Mouse (Mus musculus) forebrain, embryonic 12.5 days (tissue): ENCODE data around the gene Kcne3. TPM values are rescaled to one million over a fixed set of nuclear protein-coding genes. Genes with fewer than 3 reads are reported as not detected.

Experiments used
- ATAC-seq: fragments of 200-750 bp; cut with Nextera tagmentation; 2 replicates; pipeline ENCODE4 v1.8.0; 2017; ENCODE audit warnings: moderate TSS enrichment; ENCODE audit not compliant: low FRiP score
- H3K27ac ChIP-seq: fragments of 300-500 bp; sonication (generic); 2 replicates; pipeline ENCODE4 v1.5.1; 2016; ENCODE audit warnings: mild to moderate bottlenecking
- H3K27me3 ChIP-seq: fragments of 300-500 bp; sonication (generic); 2 replicates; pipeline ENCODE4 v1.6.1; 2016; ENCODE audit warnings: mild to moderate bottlenecking
- H3K36me3 ChIP-seq: fragments of 300-500 bp; sonication (generic); replicated peaks from 2 replicates; pipeline ENCODE4 v1.6.1; 2016; ENCODE audit warnings: mild to moderate bottlenecking
- H3K4me1 ChIP-seq: fragments of 300-500 bp; sonication (generic); 2 replicates; pipeline ENCODE4 v1.6.1; 2016
- H3K4me2 ChIP-seq: fragments of 300-500 bp; sonication (generic); 2 replicates; pipeline ENCODE4 v1.6.1; 2016; ENCODE audit warnings: mild to moderate bottlenecking, moderate library complexity
- H3K4me3 ChIP-seq: fragments of 300-500 bp; sonication (generic); replicated peaks from 2 replicates; pipeline ENCODE4 v1.5.1; 2016; ENCODE audit warnings: mild to moderate bottlenecking
- H3K9ac ChIP-seq: fragments of 300-500 bp; sonication (generic); 2 replicates; pipeline ENCODE4 v1.6.1; 2016; ENCODE audit warnings: mild to moderate bottlenecking
- H3K9me3 ChIP-seq: fragments of 300-500 bp; sonication (generic); 2 replicates; pipeline ENCODE4 v1.6.1; 2016
- WGBS: fragments of 180-500 bp; shearing (Covaris S2); methylation state at CpG from one replicate; pipeline ENCODE4 v1.1.7; 2016; 5-methylcytosine and 5-hydroxymethylcytosine counted together
- polyA plus RNA-seq: library from polyadenylated mRNA; unstranded; fragments of >200 nt; fragmentation: Nextera tagmentation; extraction: Ambion mirVana; gene quantifications from 2 replicates; pipeline ENCODE4 v1.2.1, GENCODE M21; 2016

The Kcne3 gene
- polyA plus RNA-seq, 1 experiment from 2014 or later: 3.0 TPM

DNA sequence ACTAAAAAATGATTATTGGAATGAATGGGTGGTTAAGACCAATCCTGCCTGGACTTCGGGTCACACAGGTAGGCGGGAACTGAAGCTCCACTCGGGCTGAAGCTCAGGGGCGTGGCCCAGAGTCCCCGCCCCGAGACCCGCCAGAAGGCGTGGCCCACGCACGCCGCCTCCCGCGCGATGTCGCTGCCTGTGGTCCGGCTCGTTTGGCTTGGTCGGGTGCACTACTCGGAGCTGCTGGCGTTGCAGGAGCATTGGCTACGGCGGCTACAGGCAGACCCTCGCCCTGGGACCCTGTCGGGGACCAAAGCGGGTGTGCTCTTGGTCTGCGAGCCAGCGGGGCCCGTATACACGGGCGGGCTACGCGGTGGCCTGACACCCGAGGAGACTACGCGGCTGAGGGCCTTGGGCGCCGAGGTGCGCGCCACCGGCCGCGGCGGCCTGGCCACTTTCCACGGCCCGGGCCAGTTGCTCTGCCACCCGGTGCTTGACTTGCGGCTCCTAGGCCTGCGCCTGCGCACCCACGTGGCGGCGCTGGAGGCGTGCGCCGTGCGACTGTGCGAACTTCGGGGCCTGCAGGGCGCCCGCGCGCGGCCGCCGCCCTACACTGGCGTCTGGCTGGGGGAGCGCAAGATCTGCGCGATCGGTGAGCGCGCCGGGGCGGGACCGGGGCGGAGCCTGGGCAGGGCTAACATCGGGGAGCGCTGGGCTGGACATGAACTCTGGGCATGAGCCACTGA lies 17.0 kb upstream of the Kcne3 start, which contains the start of gene Lipt2:
Lipt2 (plus strand) TSS at position 173 of the 737 bp plus-strand sequence.
- Histone ChIP-seq H3K27ac (peak within 1 kb of the TSS; percentile 92), H3K4me3 (peak within 1 kb of the TSS; percentile 78), H3K9me3 (no peaks in the 10 kb centered on the region), H3K9ac (peak within 1 kb of the TSS; percentile 87), H3K4me1 (peaks cover 5% of the 10 kb centered on the region), H3K27me3 (peaks cover 8% of the 10 kb centered on the region; the same call in 1 of the 2 replicates), H3K4me2 (peak within 1 kb of the TSS; percentile 88), H3K36me3 (no peaks in the 10 kb centered on the region)
- WGBS: under 1% methylated on average over 78 of the region's 78 CpGs
- peak; percentile 95 for ATAC-seq

DNA sequence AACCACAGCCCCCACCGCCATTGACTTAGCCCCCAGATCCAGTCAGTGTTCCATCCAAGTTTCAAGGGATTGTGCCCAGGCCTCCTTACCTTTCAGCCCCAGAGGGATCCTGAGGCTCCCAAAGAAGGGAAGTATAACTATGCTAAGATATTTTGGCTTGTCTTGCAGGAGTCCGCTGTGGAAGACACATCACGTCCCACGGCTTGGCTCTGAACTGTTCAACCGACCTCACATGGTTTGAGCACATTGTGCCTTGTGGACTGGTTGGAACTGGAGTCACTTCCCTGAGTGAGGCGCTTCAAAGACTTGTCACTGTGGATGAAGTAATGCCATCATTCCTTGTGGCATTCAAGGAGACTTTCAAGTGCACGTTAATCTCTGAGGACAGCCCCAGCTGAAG lies 16.3 kb upstream of the Kcne3 start:
- Histone ChIP-seq H3K4me3 (peak overlapping the region; percentile 78), H3K9me3 (no peaks in the 10 kb centered on the region), H3K9ac (peak overlapping the region; percentile 87), H3K36me3 (no peaks in the 10 kb centered on the region), H3K4me2 (peak overlapping the region; percentile 88), H3K27me3 (peaks cover 8% of the 10 kb centered on the region; the same call in 1 of the 2 replicates), H3K27ac (peak overlapping the region; percentile 92; the same call in 1 of the 2 replicates), H3K4me1 (peaks cover 5% of the 10 kb centered on the region)
- WGBS: 76% methylated on average over 7 of the region's 7 CpGs
- ATAC-seq: peak; percentile 23; the same call in 1 of the 2 replicates

GRCm38 (mm10) chr7:100163506-100163905 lies 12.8 kb upstream of the Kcne3 start:
- 80% methylated on average over 4 of the region's 4 CpGs for WGBS
- no peak overlapping the region for H3K4me2 ChIP-seq
- H3K9me3 ChIP-seq: no peaks in the 10 kb centered on the region
- no peak overlapping the region for H3K9ac ChIP-seq
- no peak for ATAC-seq
- no peak overlapping the region for H3K27ac ChIP-seq
- H3K4me1 ChIP-seq: peaks cover 5% of the 10 kb centered on the region
- no peak overlapping the region for H3K4me3 ChIP-seq
- no peaks in the 10 kb centered on the region for H3K27me3 ChIP-seq
- H3K36me3 ChIP-seq: no peaks in the 10 kb centered on the region

- H3K4me2 ChIP-seq: no peak overlapping the region
- 84% methylated on average over 11 of the region's 11 CpGs for WGBS
- no peaks in the 10 kb centered on the region for H3K36me3 ChIP-seq
- no peak overlapping the region for H3K4me3 ChIP-seq
- no peak overlapping the region for H3K9ac ChIP-seq
- H3K4me1 ChIP-seq: no peaks in the 10 kb centered on the region
- no peaks in the 10 kb centered on the region for H3K9me3 ChIP-seq
- H3K27ac ChIP-seq: no peak overlapping the region
- no peak for ATAC-seq
- peaks cover 4% of the 10 kb centered on the region; the same call in 1 of the 2 replicates for H3K27me3 ChIP-seq
Observed at GRCm38 (mm10) chr7:100168654-100169053, 7.6 kb upstream of the Kcne3 start.

- Histone ChIP-seq H3K36me3 (no peaks in the 10 kb centered on the region), H3K27ac (no peak overlapping the region), H3K9ac (no peak overlapping the region), H3K4me1 (no peaks in the 10 kb centered on the region), H3K4me2 (no peak overlapping the region), H3K9me3 (no peaks in the 10 kb centered on the region), H3K27me3 (peaks cover 4% of the 10 kb centered on the region; the same call in 1 of the 2 replicates), H3K4me3 (no peak overlapping the region)
- no peak for ATAC-seq
- 67% methylated on average over 4 of the region's 4 CpGs for WGBS
Observed at GRCm38 (mm10) chr7:100170756-100171155, 5.5 kb upstream of the Kcne3 start.

GRCm38 (mm10) chr7:100178016-100178890 lies 2.0 kb downstream of the Kcne3 start:
- peak overlapping the region; percentile 59 for H3K4me2 ChIP-seq
- H3K9ac ChIP-seq: peak overlapping the region; percentile 21; the same call in 1 of the 2 replicates
- H3K4me3 ChIP-seq: peak overlapping the region; percentile 33
- 11% methylated on average over 30 of the region's 30 CpGs for WGBS
- H3K27me3 ChIP-seq: peaks cover 59% of the 10 kb centered on the region
- no peak overlapping the region for H3K27ac ChIP-seq
- no peaks in the 10 kb centered on the region for H3K36me3 ChIP-seq
- H3K9me3 ChIP-seq: no peaks in the 10 kb centered on the region
- ATAC-seq: 0 out of 2 replicates have a peak, but pooled peaks have one; percentile 30
- peaks cover 11% of the 10 kb centered on the region; the same call in 1 of the 2 replicates for H3K4me1 ChIP-seq

DNA sequence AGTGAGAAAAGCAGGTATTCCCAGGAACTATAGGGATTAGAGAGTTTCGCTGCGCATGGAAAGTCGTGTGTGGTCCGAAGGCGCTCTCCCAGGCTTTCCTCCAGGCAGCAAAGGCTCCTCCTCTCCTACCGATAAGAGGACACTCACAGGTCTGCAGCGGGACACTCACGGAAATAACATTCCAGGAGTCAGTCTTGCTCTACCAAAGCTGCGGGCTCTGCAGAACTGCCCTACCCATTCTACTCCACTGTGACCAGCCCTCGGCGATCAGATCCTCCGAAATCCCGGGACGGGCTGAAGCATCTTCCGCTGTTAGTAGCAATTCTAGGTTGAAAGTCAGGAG lies 2.6 kb downstream of the Kcne3 start:
- no peak for ATAC-seq
- no peak overlapping the region for H3K27ac ChIP-seq

GRCm38 (mm10) chr7:100179394-100179793 lies 3.1 kb downstream of the Kcne3 start:
- ATAC-seq: no peak
- H3K9me3 ChIP-seq: no peaks in the 10 kb centered on the region
- WGBS: 64% methylated on average over 7 of the region's 7 CpGs
- H3K27ac ChIP-seq: no peak overlapping the region
- H3K4me1 ChIP-seq: peaks cover 11% of the 10 kb centered on the region; the same call in 1 of the 2 replicates
- no peak overlapping the region for H3K9ac ChIP-seq
- H3K4me2 ChIP-seq: no peak overlapping the region
- peak overlapping the region; percentile 33; the same call in 1 of the 2 replicates for H3K4me3 ChIP-seq
- H3K36me3 ChIP-seq: no peaks in the 10 kb centered on the region
- peaks cover 59% of the 10 kb centered on the region for H3K27me3 ChIP-seq

More for the DNA sequence above, 2.6 kb downstream of the Kcne3 start:
- H3K36me3 ChIP-seq: no peaks in the 10 kb centered on the region
- peak overlapping the region; percentile 59 for H3K4me2 ChIP-seq
- H3K4me1 ChIP-seq: peaks cover 11% of the 10 kb centered on the region; the same call in 1 of the 2 replicates
- no peaks in the 10 kb centered on the region for H3K9me3 ChIP-seq
- peaks cover 59% of the 10 kb centered on the region for H3K27me3 ChIP-seq
- H3K9ac ChIP-seq: peak overlapping the region; percentile 21; the same call in 1 of the 2 replicates
- H3K4me3 ChIP-seq: peak overlapping the region; percentile 33
- 2% methylated on average over 15 of the region's 15 CpGs for WGBS

DNA sequence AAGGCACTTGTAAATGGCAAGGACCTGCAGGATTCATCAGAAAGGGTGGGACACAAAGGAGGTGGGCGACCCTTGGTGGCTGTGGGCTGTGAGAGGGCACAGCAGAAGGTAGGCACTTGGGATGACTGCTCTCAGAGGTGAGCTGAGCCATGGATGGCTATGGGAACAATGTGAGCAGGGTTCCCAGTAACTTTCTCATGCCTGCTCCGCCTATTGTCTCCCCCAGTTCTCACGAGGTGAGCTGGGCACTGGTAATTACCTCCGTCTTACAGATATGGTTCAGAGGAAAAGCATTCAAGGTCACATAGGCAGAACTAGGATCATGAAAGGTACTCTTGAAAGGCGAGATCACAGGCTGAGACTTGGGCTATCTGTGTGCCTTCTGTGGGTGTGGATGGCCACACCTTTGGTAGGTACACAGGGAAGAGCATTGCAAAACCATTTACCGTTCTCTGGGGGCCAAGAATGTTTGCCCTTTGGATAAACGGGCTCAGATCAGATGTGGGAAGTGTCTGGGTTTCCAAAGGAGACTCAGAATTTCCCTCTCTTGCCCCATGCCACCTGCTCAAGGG lies 3.6 kb downstream of the Kcne3 start:
- Histone ChIP-seq H3K36me3 (no peaks in the 10 kb centered on the region), H3K9me3 (no peaks in the 10 kb centered on the region), H3K4me3 (no peak overlapping the region), H3K9ac (no peak overlapping the region), H3K27me3 (peaks cover 59% of the 10 kb centered on the region), H3K27ac (no peak overlapping the region), H3K4me1 (peaks cover 11% of the 10 kb centered on the region; the same call in 1 of the 2 replicates), H3K4me2 (no peak overlapping the region)
- 78% methylated on average over 7 of the region's 7 CpGs for WGBS
- no peak for ATAC-seq

GRCm38 (mm10) chr7:100181176-100181575 lies 4.9 kb downstream of the Kcne3 start:
- Histone ChIP-seq H3K9ac (no peak overlapping the region), H3K27me3 (peaks cover 55% of the 10 kb centered on the region), H3K9me3 (no peaks in the 10 kb centered on the region), H3K4me2 (no peak overlapping the region), H3K36me3 (no peaks in the 10 kb centered on the region), H3K4me3 (no peak overlapping the region), H3K27ac (no peak overlapping the region), H3K4me1 (peaks cover 11% of the 10 kb centered on the region; the same call in 1 of the 2 replicates)
- no peak for ATAC-seq
- WGBS: 83% methylated on average over 2 of the region's 2 CpGs

- Histone ChIP-seq H3K4me3 (no peak overlapping the region), H3K27ac (no peak overlapping the region), H3K9me3 (no peaks in the 10 kb centered on the region), H3K9ac (no peak overlapping the region), H3K4me2 (no peak overlapping the region), H3K4me1 (peaks cover 11% of the 10 kb centered on the region; the same call in 1 of the 2 replicates), H3K36me3 (no peaks in the 10 kb centered on the region), H3K27me3 (peaks cover 54% of the 10 kb centered on the region)
- ATAC-seq: no peak
- 82% methylated on average over 3 of the region's 3 CpGs for WGBS
Observed at GRCm38 (mm10) chr7:100181614-100182013, 5.3 kb downstream of the Kcne3 start.

GRCm38 (mm10) chr7:100182388-100182787 lies 6.1 kb downstream of the Kcne3 start:
- Histone ChIP-seq H3K9ac (no peak overlapping the region), H3K27me3 (peaks cover 46% of the 10 kb centered on the region), H3K36me3 (no peaks in the 10 kb centered on the region), H3K27ac (no peak overlapping the region), H3K4me3 (no peak overlapping the region), H3K4me2 (no peak overlapping the region), H3K4me1 (peaks cover 11% of the 10 kb centered on the region; the same call in 1 of the 2 replicates), H3K9me3 (no peaks in the 10 kb centered on the region)
- 80% methylated on average over 3 of the region's 3 CpGs for WGBS
- no peak for ATAC-seq
